Mouse (Mus musculus) embryo, embryonic 11.5 days (tissue): ENCODE measurements around the gene Ccdc157.
"Not testable (repeated sequence)": the region's sequence is repeated elsewhere in the genome, so short reads cannot be mapped to it uniquely, and the experiment has no call there.

Experiments
- DNase-seq: peaks from one replicate; pipeline ENCODE4 v3.0.0-alpha.2; 2012; ENCODE audit warnings: low read depth, low spot score

Ccdc157 gene

DNA sequence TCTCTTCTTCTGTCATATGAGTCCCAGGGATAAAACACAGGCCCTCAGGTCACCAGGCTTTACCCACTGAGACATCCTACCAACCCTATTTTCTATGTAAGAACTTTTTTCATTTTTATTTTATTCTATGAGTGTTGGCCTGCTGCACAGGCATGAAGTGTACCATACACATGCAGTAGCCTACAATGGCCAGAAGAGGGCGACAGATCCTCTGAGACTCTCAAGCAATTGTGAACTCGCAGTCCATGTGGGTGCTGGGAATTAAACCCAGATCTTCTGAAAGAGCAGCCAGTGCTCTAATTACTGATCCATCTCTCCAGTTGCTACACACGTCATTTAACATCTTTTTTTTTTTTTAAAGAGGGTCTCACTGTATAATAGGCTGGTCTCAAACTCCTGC lies 26.6 kb downstream of the Ccdc157 start:
- DNase-seq, result no peak

- not testable (repeated sequence) for DNase-seq
Observed at GRCm38 (mm10) chr11:4128461-4128860, 31.6 kb downstream of the Ccdc157 start.

- no peak for DNase-seq
Observed at GRCm38 (mm10) chr11:4127059-4127458, 33.0 kb downstream of the Ccdc157 start.

- no peak for DNase-seq
Observed at GRCm38 (mm10) chr11:4123922-4124321, 36.2 kb downstream of the Ccdc157 start.

DNA sequence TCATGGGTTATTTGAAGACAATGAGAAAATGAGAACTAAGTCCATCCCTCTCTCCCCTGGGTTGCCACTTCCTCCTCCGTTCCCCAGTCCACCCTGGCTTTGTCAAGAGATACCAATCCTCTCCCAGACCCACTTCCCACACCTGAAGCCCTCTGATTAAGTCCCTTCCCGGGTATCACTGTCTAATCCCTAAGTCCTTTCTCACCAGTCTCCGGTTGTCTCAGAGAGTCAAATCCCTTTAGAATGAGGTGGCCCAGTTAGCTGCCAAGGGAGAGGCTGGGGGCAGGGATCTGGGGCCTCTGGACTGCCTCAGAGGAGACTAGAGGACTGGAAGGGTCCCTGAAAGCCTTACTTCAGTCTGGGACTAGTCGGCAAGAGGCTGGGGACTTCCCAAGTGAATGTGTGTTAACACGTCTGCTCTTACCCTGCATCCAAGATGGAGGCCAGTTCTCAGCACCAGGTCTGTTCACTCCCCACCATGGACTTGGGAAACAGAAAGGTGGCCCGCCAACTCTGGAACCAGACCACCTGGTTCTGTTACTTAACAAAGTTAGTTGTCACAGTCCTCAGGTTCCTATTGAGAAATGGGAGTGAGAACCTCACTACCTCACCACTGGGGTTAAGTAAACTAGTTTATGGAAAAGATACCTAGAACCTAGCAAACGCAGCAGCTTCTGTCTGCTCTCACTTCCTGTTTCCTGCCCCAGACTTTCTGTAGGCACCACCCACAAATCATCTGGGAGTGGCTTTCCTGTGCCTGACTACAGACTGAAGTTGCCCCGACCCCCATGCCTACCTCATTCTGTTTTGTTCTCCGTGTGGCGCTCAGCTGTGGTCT lies 37.1 kb downstream of the Ccdc157 start, which contains the start of gene Sec14l2:
TSS of gene Sec14l2 (minus strand) at position 674 of the 838 bp plus-strand sequence.
- DNase-seq, result no peak

DNA sequence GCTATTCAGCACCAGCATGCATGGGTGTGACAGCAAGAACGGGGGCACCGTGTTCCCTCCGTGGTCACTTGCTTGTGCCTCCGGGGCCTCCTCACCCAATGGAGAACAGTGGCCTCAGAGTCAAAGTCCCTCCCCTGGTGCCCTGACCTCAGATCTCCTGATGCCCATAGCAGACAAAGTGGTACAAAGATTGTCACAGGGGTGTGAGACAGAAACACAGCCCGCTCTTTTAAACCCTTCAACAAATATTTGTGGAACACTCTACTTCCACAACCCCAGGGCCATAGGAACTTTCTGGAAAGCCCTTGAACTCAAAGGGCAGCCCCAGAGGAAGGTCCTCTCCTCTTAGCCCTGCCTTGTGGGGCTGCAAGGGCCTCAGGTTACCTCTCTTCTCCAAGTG lies 37.9 kb downstream of the Ccdc157 start:
- DNase-seq, result no peak

- DNase-seq, result no peak
Observed at GRCm38 (mm10) chr11:4121691-4122090, 38.4 kb downstream of the Ccdc157 start.

DNA sequence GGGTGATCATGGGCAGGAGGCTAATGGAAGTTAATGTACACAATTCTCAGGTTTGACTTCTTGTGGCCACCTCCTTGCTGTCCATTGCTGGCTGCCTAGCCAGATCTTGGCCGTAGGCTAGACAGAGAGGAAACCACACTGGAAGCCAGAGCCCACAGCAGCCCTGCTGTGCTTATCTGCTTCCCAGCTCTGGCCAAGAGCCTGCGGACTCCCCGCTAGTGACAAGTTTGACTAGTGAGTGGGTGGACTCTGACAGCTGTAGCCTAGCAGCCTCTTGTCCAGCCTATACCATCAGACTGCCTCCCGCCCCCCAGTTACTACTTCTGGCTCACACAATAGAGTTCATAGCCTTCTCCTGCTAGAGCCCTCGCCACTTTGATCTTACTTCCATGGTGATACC lies 40.5 kb downstream of the Ccdc157 start:
- no peak for DNase-seq

GRCm38 (mm10) chr11:4118081-4118921 lies 41.8 kb downstream of the Ccdc157 start:
- no peak for DNase-seq

DNA sequence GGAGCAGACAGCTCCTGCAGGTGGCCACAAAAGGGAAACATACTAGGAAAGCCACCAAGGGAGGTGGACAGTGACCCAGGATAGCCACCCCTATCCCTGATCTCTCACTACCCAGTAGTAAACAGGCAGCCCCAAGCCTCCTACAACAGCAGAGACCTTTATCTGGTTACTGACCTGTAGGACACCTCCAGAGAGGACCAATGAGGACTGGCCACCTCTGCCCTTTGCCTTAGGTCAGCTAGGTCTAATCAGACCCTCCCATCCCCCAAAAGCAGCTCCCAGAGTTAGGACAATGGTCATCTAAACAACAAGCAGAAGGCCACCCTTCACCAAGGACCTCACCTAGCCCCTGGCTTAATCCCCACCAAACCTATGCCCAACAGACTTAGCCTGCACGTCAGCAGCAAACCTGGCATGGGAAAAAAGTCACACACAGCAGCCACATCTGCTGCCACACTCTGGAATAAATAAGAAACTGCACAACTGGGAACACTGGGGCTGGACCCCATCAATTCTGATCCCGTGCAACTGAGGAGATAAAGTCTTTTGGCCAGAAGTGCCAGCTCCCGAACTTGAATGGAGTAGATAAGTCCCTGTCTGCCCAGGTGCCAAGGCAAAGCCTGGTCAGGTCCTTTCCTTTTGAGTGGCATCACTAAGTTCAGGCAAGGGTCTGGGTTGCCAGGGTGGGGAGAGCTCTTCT lies 42.6 kb downstream of the Ccdc157 start:
- DNase-seq, result no peak

- DNase-seq, result no peak
Observed at GRCm38 (mm10) chr11:4116458-4117141, 43.5 kb downstream of the Ccdc157 start.

DNA sequence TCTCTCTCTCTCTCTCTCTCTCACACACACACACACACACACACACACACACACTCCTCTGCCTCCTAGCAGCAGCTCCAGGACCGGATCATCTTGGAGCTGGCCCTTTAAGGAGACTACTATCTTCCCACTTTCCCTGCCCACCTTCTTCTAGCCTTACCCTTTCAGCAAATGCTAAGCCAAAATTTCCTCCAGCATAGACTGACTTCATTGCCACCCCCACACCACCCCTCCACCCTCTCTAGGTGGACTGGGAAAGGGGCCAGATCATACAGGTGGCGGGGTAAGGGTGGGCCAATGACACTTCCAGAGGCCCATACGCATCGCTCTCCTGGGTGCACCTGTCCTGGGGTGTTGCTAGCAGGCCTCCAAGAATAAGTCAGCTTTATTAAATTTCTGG lies 44.7 kb downstream of the Ccdc157 start:
- no peak for DNase-seq

DNA sequence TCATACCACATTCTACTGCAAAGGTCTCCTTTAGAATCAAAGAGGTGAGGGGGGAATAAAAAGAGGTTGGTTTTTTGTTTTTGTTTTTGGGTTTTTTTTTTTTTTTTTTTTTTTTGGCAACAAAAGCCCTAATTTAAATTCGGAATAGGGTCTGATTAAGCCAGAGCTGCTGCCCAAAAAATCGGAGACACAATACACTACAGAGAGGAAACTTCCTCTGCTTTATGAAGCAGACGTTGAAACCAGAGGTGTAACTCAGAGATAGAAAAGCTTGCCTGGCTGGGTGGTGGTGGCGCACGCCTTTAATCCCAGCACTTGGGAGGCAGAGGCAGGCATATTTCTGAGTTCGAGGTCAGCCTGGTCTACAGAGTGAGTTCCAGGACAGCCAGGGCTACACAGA lies 45.6 kb downstream of the Ccdc157 start:
- not testable (repeated sequence) for DNase-seq

- no peak for DNase-seq
Observed at GRCm38 (mm10) chr11:4113970-4114369, 46.1 kb downstream of the Ccdc157 start.

GRCm38 (mm10) chr11:4113496-4113895 lies 46.6 kb downstream of the Ccdc157 start:
- no peak for DNase-seq

- DNase-seq, result no peak
Observed at GRCm38 (mm10) chr11:4112861-4113260, 47.2 kb downstream of the Ccdc157 start.

DNA sequence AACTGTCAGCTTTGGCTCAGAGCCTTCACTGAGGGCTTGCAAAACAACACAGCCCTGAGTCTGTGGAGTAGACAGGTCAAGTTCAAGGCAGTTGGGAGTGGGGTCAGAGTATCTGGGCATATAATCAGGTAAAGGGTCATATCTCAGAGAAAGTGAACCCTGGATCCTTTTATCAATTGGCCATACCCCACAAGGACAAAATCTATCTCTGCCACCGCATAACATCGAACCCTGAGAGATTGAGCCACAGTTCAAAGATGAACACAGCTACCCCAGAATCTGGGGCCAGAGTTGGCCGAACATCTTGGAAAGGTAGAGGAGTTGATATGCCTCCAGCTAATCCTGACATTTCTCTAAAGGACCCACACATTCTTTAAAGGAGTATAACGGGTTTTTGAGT lies 48.1 kb downstream of the Ccdc157 start:
- no peak for DNase-seq

GRCm38 (mm10) chr11:4108691-4109090 lies 51.4 kb downstream of the Ccdc157 start:
- no peak for DNase-seq

- not testable (repeated sequence) for DNase-seq
Observed at GRCm38 (mm10) chr11:4107901-4108300, 52.2 kb downstream of the Ccdc157 start.

- DNase-seq, result no peak
Observed at GRCm38 (mm10) chr11:4105444-4105843, 54.6 kb downstream of the Ccdc157 start.

DNA sequence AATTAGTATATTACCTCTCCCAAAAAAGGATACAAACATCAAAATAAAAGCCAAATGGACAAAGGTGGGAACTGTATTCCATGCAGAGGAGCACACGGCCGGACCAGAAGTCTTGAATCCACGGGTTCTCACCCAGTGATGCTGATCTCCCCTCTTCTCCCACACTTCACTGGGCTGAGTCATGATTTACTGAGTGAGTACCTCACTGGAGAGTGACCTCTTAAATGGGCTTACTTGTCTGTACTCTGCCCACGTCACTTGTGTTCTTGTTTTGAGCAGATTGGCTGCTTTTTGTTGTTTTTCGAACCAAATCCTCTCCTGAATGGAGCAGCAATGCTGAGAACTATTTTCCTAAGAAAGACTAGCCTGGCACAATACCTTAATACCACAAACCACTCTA lies 55.1 kb downstream of the Ccdc157 start:
- no peak for DNase-seq
